Mouse (Mus musculus) erythroid progenitor cell, adult 5-6 weeks (primary cell): ENCODE data around the gene Tekt2. TPM values are rescaled to one million over a fixed set of nuclear protein-coding genes. Genes with fewer than 3 reads are reported as not detected.

Source experiments
- ATAC-seq: replicated peaks from 2 replicates; pipeline ENCODE4 v1.8.0; 2016; ENCODE audit warnings: moderate number of reproducible peaks, mild to moderate bottlenecking, moderate TSS enrichment, inconsistent platforms; ENCODE audit not compliant: poor library complexity, low FRiP score, severe bottlenecking
- total RNA-seq, 2 experiments: library from RNA; stranded (forward) in 1 of 2; stranded (reverse) in 1 of 2; fragments of 150-400 nt in 1 of 2; fragments of 186-747, 209-891 nt in 1 of 2; gene quantifications; 2 replicates each; pipeline versions ENCODE4 v1.2.3 to v1.2.4; 2015 to 2017; ENCODE audit warnings: low replicate concordance in 2 of 2

Gene Tekt2
- total RNA-seq, 2 experiments from 2014 or later, result not detected

DNA sequence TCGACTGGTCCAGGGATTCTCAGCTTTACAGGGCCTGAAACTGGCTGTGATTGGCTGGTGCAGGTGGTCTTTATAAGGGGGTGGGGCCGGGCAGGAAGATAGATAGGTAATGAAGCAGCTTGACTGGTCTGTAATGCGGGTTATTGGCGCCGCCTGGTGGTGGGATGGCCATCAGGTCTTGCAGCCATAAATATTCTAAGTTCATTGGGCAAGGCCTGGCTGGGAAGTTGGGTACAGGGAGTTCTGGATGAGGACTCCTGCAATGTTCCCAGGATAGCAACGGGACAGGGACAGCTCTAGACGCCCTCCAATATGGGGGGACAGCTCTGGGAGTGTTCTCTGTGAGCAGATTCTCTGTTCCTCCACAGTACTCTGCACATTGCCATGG is 15.6 kb downstream of the Tekt2 start:
- ATAC-seq, result no peak

- ATAC-seq, result no peak
Measured at GRCm38 (mm10) chr4:126309211-126309921, 16.1 kb downstream of the Tekt2 start.

DNA sequence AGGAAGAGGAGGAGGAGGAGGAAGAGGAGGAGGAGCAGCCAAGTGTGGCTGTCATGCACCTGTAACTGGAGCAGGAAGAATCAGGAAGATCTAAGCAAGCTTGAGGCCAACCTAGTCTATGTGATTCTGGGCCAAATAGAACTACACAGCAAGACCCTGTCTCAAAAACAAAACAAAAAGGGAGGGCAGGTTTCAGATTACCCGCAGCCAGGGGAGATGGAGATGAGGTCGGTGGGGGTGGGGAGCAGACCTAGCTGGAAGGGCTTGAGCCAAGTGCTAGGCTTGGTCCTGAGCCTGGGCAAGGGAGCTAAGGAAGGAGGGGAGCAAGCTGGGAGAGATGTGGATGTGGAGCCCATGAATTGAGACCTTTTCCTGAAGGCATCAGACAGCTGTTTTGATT is 18.7 kb downstream of the Tekt2 start:
- no peak for ATAC-seq

DNA sequence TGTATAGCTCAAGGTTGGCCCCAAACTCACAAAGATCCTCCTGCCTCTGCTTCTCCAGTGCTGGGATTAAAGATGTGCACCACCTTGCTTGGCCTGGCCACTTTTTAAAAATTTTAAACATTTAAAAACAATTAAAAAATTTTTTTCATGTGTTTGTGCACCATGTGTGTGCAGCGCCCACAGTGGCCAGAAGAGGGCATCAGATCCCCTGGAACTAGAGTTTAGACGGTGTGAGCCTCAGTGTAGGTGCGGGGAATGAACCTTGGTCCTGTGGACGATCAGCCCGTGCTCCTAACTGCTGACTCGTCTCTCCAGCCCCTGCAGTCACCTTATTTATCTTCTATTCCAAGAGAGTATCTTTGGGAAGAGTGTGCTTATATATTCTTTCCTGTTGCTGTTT is 19.4 kb downstream of the Tekt2 start:
- ATAC-seq, result no peak

DNA sequence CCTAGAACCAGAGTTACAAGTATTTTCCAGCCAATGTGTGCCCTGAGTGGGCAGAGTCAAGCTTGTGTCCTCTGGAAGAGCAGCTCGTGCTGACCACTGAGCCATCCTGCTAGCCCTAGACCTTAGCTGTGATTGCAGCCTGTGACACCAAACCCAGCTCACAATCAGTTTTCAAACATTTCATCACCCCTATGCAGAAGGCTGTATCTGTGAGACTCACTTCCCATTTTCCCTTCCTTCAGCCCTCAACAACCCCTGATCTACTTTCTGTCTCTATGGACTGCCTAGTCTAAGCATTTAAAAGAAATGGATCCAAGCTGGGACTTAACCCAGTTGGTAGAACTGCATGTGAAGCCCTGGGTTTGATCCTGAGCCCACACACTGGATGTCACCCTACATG is 20.1 kb downstream of the Tekt2 start:
- ATAC-seq, result no peak

GRCm38 (mm10) chr4:126303877-126304276 is 21.6 kb downstream of the Tekt2 start:
- no peak for ATAC-seq

DNA sequence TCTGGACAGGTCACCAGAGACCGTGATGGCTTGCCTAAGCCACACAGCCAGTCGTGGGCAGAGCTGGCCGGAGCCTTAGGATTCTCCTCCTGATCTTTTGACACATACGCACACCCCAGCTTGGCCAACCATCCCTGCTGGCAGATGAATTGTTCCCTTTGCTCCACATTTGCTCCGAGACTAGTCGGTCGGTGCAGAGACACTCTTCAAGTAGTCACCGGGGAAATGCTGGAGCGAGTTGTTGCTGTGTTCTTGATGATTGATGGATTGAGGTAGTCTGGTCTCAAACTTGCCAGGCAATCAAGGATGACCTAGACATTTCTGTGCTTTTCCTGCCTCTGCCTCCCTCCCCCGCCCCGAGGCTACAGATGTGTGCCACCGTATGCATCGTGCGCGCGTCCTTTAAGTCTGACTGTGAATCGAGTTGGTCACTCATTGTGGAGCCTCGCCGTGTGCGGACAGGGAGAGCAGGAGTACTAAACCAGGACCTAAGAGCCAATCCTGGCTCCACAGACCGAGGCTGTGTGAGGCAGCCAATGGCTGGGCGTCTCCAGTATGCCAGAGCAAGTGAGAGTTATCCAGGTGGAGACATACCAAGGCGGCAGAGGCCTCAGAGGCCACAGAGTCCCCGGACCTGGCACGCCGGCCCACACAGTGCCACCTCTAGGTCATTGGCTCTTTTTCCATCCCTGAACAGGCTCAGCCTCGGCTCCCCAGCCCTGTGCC is 23.7 kb downstream of the Tekt2 start:
- no peak for ATAC-seq

GRCm38 (mm10) chr4:126300916-126301583 is 24.4 kb downstream of the Tekt2 start:
- ATAC-seq, result no peak

- ATAC-seq, result no peak
Measured at GRCm38 (mm10) chr4:126296617-126297101, 28.8 kb downstream of the Tekt2 start.

- no peak for ATAC-seq
Measured at GRCm38 (mm10) chr4:126295937-126296336, 29.6 kb downstream of the Tekt2 start.

GRCm38 (mm10) chr4:126295152-126295551 is 30.3 kb downstream of the Tekt2 start:
- no peak for ATAC-seq

DNA sequence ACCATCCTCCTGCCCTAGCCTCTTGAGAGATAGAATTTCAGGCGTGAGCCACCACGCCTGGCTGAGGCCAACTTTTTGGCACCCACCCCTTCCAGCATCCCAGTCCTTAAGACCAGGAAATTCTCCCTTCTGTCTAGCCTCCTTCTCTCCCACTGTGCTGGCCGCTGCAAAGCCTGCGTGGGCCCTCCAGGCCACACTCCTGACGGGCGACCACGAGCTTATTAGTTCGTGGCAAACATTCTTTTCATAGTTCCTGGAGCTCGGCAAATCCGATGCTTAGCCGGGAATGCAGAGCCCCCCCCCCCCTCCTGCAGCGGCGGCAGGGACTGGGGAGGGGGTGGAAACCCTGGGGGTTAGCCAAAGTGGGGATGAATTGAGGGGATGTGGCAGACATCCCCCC is 34.3 kb downstream of the Tekt2 start:
- ATAC-seq, result no peak

GRCm38 (mm10) chr4:126290314-126290713 is 35.2 kb downstream of the Tekt2 start:
- no peak for ATAC-seq

DNA sequence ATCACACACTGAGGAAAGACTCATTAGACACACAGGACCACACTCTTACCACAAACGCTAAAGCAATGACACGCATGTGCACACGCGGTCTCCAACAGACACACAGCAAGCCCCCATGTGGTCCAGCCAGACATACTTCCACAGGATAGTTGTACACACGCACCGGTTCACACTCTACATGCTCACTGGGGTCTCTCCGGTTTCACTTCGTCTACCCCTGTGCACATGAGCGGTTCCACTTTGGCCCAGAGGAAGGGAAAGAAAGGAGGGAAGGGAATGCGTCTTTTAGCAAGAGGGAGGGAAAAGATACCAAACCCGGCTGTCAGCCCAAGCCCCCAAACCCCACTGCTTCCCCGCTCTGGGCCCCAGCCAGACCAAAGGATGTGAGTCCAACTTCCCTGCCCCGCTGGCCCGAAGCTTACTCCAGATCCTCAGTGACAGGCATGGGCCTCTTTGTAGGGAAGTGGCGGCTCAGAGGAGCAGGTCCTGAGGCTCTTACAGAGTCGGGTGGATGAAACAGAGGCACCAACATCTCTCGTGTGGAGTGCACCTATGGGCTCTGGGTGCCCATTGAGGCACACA is 37.3 kb downstream of the Tekt2 start:
- no peak for ATAC-seq

- ATAC-seq, result no peak
Measured at GRCm38 (mm10) chr4:126287302-126287995, 38.0 kb downstream of the Tekt2 start.

GRCm38 (mm10) chr4:126286492-126286891 is 39.0 kb downstream of the Tekt2 start, which contains the start of gene Col8a2:
Gene Col8a2, plus strand, starts transcription at chr4:126286793.
- no peak for ATAC-seq

DNA sequence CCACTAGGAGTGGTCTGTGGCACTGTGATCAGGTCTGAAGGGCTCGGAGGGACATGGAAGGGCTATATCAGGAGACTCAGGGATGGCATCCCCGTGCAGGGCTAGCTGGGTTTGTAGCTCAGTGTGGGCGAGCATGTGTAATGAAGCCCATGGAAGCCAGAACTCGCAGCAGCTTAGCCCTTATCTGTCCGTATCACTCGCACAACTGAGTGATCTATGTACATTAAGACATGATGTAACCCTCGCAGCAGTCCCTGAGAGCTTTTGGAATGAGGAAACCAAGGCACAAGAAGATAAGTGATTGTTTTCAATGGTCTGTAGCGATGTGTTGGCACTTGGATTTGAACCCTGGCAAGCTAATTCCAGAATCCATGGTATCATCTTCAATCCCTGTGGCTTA is 41.9 kb downstream of the Tekt2 start:
- ATAC-seq, result no peak

DNA sequence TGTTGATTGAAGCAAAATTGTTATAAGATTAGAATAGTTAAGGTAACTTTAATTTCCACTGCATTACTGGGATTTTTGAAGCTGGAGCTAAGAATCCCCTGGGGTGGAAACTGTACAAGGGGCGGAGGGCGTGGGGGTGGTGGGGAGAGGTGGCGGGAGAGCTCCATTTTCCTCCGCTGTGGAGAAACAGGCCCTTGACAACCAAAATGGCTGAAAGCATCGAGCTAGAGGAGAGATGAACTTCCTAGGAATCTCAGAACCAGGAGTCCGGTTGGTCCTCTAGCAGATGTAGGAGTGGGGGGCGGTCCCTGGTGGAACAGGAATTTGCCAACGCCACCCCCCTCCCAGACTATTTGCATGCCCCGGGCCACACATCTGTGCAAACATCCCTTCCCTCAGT is 43.8 kb downstream of the Tekt2 start:
- ATAC-seq, result no peak

DNA sequence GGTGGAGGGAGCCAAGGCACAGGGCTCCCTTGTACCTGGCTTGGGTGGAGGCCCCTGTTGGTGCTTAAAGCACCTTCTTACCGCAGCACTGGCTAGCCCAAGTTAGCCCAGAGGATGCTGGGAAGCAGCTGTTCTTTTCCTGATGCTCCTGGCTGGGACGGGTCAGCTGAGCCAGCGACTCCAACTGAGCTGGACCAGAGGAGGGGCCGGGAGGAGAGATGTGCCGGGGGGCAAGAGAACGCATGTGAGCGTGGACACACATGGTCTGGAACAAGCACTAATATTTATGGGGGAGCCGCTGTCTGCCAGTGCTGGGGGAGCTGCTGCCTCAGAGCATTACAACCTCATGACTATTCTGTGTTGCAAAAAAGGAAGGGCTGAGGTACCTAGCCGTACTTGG is 46.5 kb downstream of the Tekt2 start:
- no peak for ATAC-seq

DNA sequence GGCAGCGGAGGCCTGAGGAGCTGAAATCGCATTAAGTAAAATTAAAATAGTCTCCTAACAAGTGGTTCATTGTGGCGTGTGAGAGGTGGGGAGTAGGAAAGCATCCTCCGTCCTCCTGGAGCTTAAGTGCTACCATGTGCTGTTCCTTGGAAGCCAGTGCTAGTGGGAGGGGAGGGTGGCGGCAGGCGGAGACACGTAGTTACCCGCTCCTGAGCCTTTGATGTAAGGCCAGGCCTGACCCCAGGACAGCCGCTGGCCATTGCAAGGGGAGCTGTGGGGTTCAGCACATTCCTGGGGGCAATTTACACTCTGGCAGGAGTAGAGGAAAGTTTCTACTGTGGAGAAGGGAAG is 46.9 kb downstream of the Tekt2 start:
- ATAC-seq, result no peak
